Mouse (Mus musculus) embryonic stem cell, embryonic (primary cell): Measurements from ENCODE around the gene Zfp36l2.

Experiments used
- CTCF ChIA-PET, 4 experiments: fragments of 300-600 bp in 2 of 4; fragments of 350-600 bp in 2 of 4; sonication (Branson Sonifier 250); formaldehyde crosslinking; loops; one replicate each; lab custom pipeline; 2022; ENCODE audit warnings: inconsistent platforms in 2 of 4; lab: Charles Lee
- POLR2A ChIA-PET, 4 experiments: fragments of 300-600 bp in 2 of 4; fragments of 350-600 bp in 2 of 4; sonication (Branson Sonifier 250); formaldehyde crosslinking; loops; one replicate each; lab custom pipeline; 2022; ENCODE audit warnings: antibody characterized with exemption in 4 of 4, inconsistent platforms in 1 of 4; lab: Charles Lee

The Zfp36l2 gene

GRCm38 (mm10) chr17:84185011-84185411 lies 2.7 kb downstream of the Zfp36l2 start:
- POLR2A ChIA-PET = interaction anchor here in 2 of 4 experiments (0.6 to 5.9 kb wide), 3 partner anchors 170 to 338 kb away, joined by 3 to 34 read pairs (median 3); no protein-coding TSS in a partner anchor
- CTCF ChIA-PET = interaction anchor here in 3 of 4 experiments (0.6 to 1.7 kb wide), 4 partner anchors 71 to 318 kb away, joined by 3 to 4 read pairs (median 3); no protein-coding TSS in a partner anchor

- POLR2A ChIA-PET = interaction anchor here (0.6 to 5.9 kb wide), 32 partner anchors 9 to 1300 kb away, joined by 3 to 25 read pairs (median 4); no protein-coding TSS in a partner anchor
- CTCF ChIA-PET = interaction anchor here (0.6 to 2.7 kb wide), 15 partner anchors 69 to 506 kb away, joined by 3 to 14 read pairs (median 4); no protein-coding TSS in a partner anchor
These were observed 4.4 kb downstream of the Zfp36l2 start for GRCm38 (mm10) chr17:84183291-84183781.

- ChIA-PET CTCF (interaction anchor here in 3 of 4 experiments (0.6 to 2.7 kb wide), 18 partner anchors 8 to 498 kb away, joined by 3 to 14 read pairs (median 4); no protein-coding TSS in a partner anchor), POLR2A (interaction anchor here (0.6 to 5.9 kb wide), 35 partner anchors 9 to 516 kb away, joined by 3 to 25 read pairs (median 4); partner anchors contain the start of gene Thada (in 1 of the 4))
These were observed 5.2 kb downstream of the Zfp36l2 start for GRCm38 (mm10) chr17:84182311-84183271.

GRCm38 (mm10) chr17:84181502-84182310 lies 6.0 kb downstream of the Zfp36l2 start:
- ChIA-PET CTCF (interaction anchor here in 3 of 4 experiments (0.7 to 2.7 kb wide), 10 partner anchors 9 to 316 kb away, joined by 3 to 14 read pairs (median 4); no protein-coding TSS in a partner anchor), POLR2A (interaction anchor here in 3 of 4 experiments (0.7 to 5.9 kb wide), 20 partner anchors 9 to 320 kb away, joined by 3 to 25 read pairs (median 4); partner anchors contain the start of gene Thada (in 1 of the 3))

GRCm38 (mm10) chr17:84180715-84181501 lies 6.8 kb downstream of the Zfp36l2 start:
- POLR2A ChIA-PET = interaction anchor here in 2 of 4 experiments (0.5 to 5.9 kb wide), 13 partner anchors 10 to 285 kb away, joined by 3 to 25 read pairs (median 4); partner anchors contain the start of gene Thada (in 1 of the 2)

GRCm38 (mm10) chr17:84179973-84180365 lies 7.8 kb downstream of the Zfp36l2 start:
- CTCF ChIA-PET = interaction anchor here in 3 of 4 experiments (0.6 to 2.3 kb wide), 3 partner anchors 11 to 195 kb away, joined by 3 to 6 read pairs (median 3); no protein-coding TSS in a partner anchor

More at GRCm38 (mm10) chr17:84180715-84181501, 6.8 kb downstream of the Zfp36l2 start:
- CTCF ChIA-PET = interaction anchor here in 2 of 4 experiments (1.0 to 2.7 kb wide), 6 partner anchors 10 to 277 kb away, joined by 3 to 14 read pairs (median 6); no protein-coding TSS in a partner anchor

GRCm38 (mm10) chr17:84179026-84179972 lies 8.4 kb downstream of the Zfp36l2 start:
- ChIA-PET POLR2A (interaction anchor here in 3 of 4 experiments (0.6 to 5.9 kb wide), 11 partner anchors 9 to 1384 kb away, joined by 3 to 25 read pairs (median 4); partner anchors contain the start of gene Zfp36l2 (in 1 of the 3)), CTCF (interaction anchor here in 2 of 4 experiments (0.6 to 2.2 kb wide), 3 partner anchors 65 to 72 kb away, joined by 3 to 7 read pairs (median 4); no protein-coding TSS in a partner anchor)

More at GRCm38 (mm10) chr17:84179973-84180365, 7.8 kb downstream of the Zfp36l2 start:
- POLR2A ChIA-PET = interaction anchor here in 2 of 4 experiments (1.1 to 5.9 kb wide), 7 partner anchors 10 to 175 kb away, joined by 4 to 25 read pairs (median 6); no protein-coding TSS in a partner anchor

GRCm38 (mm10) chr17:84177481-84177880 lies 10.3 kb downstream of the Zfp36l2 start:
- POLR2A ChIA-PET = interaction anchor here in 2 of 4 experiments (0.9 to 3.7 kb wide), 3 partner anchors 9 to 135 kb away, joined by 3 to 14 read pairs (median 3); partner anchors contain the start of gene Zfp36l2 (in 1 of the 2)
- CTCF ChIA-PET = interaction anchor here in 2 of 4 experiments (0.7 to 2.2 kb wide), 2 partner anchors 63 to 431 kb away, joined by 3 to 7 read pairs; no protein-coding TSS in a partner anchor

- POLR2A ChIA-PET = interaction anchor here in 2 of 4 experiments (0.8 to 3.7 kb wide), 8 partner anchors 10 to 215 kb away, joined by 3 to 14 read pairs (median 4); partner anchors contain the start of gene Zfp36l2 (in 2 of the 2)
- CTCF ChIA-PET = interaction anchor here in 3 of 4 experiments (0.7 to 2.5 kb wide), 3 partner anchors 62 to 613 kb away, joined by 3 to 10 read pairs (median 3); no protein-coding TSS in a partner anchor
These were observed 11.3 kb downstream of the Zfp36l2 start for GRCm38 (mm10) chr17:84176446-84176845.

- ChIA-PET POLR2A (interaction anchor here in 3 of 4 experiments (0.7 to 3.7 kb wide), 7 partner anchors 11 to 308 kb away, joined by 3 to 14 read pairs (median 5); partner anchors contain the start of gene Zfp36l2 (in 2 of the 3)), CTCF (interaction anchor here (0.6 to 2.5 kb wide), 7 partner anchors 24 to 1299 kb away, joined by 3 to 10 read pairs (median 3); no protein-coding TSS in a partner anchor)
These were observed 12.6 kb downstream of the Zfp36l2 start for GRCm38 (mm10) chr17:84175196-84175595.

GRCm38 (mm10) chr17:84167377-84167776 lies 20.4 kb downstream of the Zfp36l2 start:
- ChIA-PET POLR2A (no interaction called here), CTCF (no interaction called here)

GRCm38 (mm10) chr17:84166135-84166860 lies 21.4 kb downstream of the Zfp36l2 start:
- CTCF ChIA-PET = interaction anchor here in 1 of 4 experiments (1.2 kb wide), 1 partner anchor 10 kb away, joined by 4 read pairs; no protein-coding TSS in a partner anchor
- POLR2A ChIA-PET = interaction anchor here in 1 of 4 experiments (1.2 kb wide), 1 partner anchor 13 kb away, joined by 3 read pairs; no protein-coding TSS in a partner anchor

- POLR2A ChIA-PET = interaction anchor here in 1 of 4 experiments (1.2 kb wide), 1 partner anchor 13 kb away, joined by 3 read pairs; no protein-coding TSS in a partner anchor
- CTCF ChIA-PET = no interaction called here
These were observed 22.0 kb downstream of the Zfp36l2 start for GRCm38 (mm10) chr17:84165735-84166134.

- ChIA-PET POLR2A (interaction anchor here in 3 of 4 experiments (0.5 to 1.6 kb wide), 8 partner anchors 9 to 157 kb away, joined by 3 to 8 read pairs (median 3); no protein-coding TSS in a partner anchor), CTCF (interaction anchor here in 2 of 4 experiments (0.5 to 1.1 kb wide), 3 partner anchors 50 to 695 kb away, joined by 3 to 15 read pairs (median 3); no protein-coding TSS in a partner anchor)
These were observed 23.6 kb downstream of the Zfp36l2 start for GRCm38 (mm10) chr17:84164146-84164545.
